Mouse (Mus musculus) urinary bladder, postnatal 14 days (tissue): ENCODE results near the gene Bbs9.

ENCODE experiments used
- DNase-seq: peaks from one replicate; pipeline ENCODE4 v3.0.0; 2021; ENCODE audit warnings: low spot score

Bbs9 gene

DNA sequence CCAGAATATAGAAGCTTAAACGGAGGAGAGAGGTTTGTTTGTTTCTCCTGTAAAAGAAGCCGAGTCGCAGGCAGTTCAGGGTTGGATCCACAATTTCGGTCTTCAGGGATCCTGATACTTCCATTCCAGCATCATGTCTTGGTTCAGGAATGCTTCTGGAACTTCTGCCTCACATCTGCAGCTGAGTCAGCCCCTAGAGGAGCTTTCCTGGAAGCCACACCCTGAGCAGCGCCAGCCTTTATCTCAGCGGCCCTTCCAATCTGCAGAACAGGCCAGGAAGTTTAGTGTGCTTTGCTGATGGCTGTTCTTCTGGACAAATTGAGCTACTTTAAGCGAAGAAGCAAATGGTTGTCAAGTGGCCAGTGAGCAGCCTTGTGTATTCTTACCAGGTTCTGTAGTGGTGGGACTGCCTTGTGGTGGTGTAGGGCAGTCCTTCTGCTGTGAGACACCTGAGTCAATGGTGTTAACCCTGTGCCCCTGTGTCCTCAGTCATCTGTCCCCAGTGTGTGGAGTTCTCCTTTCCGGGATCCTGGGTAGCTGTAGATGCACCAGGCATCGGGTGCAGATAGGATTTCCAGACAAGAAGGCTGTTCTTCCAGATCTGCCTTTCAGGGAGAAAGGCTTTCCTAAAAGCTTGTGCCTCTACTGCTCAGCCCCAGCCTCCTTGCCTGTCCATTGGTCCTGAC, 157.4 kb downstream of the Bbs9 start:
- peak; percentile 9 for DNase-seq

DNA sequence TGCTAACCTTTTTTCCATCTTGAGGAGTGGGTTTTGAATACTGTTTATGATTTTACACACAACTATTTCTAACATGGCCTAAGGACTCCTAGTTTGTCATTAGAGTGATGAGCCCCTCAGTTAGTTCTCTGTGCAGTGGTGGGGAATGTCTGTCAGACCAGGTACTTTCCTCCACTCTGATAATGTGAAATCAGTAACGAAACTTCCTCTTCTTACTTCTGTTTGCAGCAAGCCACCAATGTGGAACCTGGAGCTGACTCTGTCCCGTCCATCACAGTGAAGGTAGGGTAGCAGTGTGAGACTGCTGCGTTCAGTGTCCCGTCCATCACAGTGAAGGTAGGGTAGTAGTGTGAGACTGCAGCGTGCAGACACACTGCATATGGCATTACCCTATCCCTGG, 163.0 kb downstream of the Bbs9 start:
- DNase-seq, result no peak

DNA sequence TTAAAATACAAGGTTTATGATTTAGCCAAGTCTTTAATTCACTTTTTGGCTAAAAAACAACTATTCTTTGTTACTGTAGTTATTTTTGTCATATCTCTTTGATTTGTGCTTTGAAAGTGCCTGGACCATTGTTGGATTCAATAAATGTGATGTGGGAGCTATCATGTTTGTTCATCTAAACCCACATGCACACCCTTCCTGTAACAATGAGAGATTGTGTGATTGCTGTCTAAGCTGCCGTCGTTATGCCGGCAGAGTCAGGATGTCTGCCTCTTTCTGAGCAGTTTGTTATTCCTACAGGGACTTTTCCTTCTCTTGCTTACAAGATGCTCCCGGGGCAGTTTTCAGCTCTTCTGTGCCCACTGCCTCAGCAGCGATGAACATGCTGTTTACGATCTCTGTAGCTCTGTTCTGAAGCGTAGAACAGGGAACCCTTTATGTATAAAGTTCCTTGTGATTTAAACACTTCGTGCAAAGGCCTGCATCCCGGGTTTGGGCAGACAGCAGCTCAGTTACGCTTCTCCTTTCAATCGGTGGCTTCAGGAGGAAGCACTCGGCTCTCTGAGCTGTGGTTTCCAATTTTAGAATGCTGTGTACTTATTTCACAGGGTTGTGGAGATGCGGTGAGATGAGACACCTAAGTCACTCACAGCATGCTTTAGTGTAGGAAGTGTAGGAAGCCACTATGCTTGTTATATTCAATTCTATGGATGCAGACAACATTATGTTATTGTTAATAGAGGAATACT, 165.3 kb downstream of the Bbs9 start:
- DNase-seq, result no peak

DNA sequence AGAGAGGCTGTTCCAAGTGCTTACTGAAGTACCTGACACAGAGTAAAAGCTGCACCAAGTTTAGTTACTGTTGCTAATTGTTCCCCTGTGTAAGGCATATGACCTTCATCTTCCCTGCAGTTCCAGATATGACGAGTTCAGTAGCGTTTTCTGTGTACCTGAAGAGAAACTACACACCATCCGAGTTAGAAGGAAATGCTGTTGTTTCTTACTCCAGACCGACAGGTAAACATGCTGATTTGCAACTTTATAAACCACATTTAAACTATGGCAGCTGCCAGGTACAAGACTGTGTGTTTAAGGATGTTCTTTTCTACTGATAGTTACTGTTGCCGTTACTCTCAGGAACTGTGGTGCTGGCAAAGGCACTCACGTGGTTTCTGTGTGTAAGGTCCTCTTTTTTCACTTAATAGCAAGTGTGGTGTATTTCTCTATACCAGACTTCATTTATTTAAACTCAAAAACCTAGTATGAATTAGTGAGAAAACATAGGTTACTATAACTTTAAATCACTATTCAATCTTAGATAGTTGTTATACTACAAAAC, 170.4 kb downstream of the Bbs9 start:
- DNase-seq, result no peak

DNA sequence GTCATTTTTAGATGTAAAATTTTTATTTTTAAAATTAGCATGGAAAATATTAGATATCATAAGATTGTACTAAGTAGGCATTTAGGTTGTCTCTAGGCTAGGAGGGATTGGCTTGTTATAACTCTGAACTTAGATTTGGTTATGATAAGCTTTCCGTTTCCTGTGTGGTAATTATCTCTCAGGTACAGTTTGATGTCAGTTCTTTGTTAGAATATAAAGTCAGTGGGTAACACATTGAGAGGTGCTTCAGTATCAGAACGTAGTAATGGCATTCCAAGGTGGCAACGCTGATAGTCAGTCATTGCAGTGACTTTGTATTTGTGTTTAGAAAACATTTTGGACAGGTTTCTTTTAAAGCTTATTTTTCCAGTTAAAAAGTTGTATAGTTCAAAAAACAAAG, 170.9 kb downstream of the Bbs9 start:
- no peak for DNase-seq

DNA sequence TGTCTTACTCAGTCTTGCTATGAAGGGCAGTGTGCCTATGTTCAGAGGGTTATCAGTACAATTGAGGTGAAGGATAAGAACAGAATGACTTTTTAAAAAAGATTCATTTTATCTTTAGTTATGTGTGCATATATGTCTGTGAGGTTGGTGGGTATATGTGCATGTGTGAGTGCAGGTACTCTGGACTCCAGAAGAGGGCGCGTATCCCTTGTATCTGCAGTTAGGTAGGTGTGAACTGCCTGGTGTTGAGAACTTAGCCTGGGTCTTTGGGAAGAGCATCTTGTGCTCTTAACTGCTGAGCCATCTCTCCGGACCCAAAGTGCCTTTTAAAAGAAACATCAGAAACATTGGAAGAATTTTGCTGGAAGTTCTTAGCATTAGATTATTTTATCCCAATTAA, 172.6 kb downstream of the Bbs9 start:
- no peak for DNase-seq

DNA sequence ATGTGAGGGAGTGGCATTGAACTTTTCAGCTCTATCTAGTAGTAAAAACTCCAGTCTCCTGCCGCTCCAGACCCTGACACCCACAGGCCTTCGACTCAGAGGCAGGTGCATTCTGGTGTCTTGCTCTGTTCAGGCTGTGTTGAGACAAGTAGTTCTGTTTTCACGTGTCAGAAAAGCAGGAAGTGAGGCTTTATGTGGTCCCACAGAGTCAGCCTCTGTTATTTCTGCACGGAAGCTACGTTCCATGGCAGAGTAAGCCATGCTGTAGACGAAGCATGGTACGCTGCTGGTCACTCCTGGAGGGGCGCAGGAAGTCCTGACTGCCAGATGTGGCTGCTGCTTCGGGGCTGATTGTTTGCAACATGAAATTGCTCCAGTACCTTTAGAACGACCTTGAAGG, 174.1 kb downstream of the Bbs9 start:
- DNase-seq, result no peak

DNA sequence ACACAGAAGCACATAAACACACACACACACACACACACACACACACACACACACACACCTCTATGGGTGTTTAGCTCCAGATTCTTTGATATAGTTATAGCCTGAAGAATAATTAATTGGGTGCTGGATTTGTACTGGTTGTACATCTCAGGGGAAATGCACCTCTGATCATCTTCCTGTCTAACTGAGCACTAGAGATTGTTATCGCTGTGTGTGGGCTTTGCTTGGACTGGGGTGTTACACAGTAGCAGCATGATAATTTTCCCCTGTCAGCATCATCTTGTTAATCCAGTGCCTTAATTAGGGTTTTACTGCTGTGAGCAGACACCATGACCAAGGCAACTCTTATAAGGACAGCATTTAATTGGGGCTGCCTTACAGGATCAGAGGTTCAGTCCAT, 175.3 kb downstream of the Bbs9 start:
- DNase-seq, result no peak

DNA sequence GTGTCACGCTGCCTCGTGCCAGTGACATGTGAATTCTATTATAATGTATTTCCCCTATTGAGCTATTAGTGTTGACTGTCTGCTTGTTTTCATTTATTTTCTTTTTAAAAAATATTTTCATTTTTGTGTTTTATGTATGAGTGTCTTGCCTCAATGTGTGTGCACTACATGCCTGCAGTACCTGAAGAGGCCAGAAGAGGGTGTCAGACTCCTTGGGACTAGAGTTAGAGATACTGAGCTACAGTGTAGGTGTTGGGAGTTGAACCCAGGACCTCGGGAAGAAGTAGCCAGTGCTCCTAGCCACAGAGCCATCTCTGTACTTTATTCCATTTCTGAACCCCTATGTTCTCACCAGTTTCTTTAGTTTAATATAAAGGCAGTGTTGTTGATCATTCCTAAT, 176.1 kb downstream of the Bbs9 start:
- DNase-seq, result no peak

DNA sequence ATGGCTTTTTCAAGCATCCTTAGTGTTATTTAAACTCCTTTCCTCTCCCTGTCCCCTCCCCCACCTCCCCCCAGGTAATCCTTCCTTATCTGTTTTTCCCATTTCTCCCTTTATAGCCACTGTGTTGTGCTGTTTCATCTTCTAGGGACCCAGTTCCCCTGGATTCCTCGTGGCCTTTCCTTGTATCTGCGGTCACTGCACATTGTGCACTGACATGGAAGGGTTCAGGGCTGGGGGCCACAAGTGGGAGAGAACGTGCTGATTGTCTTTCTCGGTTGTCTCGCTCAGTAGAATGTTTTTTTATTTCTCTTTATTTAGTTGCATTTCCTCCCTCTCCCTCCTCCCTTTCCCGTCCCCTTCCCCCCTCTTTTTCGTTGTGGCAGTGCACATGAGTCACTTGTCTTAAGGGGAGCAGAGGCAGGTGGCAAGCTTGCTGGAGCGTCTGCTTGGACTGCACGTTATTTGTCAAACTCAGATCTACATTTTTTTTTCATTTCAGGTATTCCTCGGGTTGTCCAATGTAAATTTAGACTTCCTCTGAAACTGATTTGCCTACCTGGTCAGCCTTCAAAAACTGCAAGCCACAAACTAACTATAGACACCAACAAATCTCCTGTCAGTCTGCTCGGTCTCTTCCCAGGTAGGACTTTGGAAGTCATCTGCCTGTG, 179.3 kb downstream of the Bbs9 start:
- DNase-seq, result no peak

DNA sequence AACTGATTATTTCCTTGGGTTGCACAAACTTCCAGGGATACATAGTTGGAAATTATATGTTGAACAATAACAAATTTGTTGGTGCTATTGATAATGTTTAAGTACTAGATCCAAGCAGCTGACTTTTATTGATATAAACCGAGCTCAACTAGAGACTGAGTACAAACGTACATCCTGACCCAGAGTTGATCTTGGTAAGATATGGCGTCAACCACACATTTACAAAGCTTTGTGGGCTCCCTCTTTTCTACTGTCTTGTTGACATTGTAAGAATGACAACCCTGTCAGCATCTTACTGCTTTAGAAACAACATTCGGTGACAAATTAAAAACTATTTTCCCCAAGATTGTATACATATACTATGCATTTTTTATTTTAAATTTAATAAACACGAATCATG, 181.7 kb downstream of the Bbs9 start:
- DNase-seq, result no peak

DNA sequence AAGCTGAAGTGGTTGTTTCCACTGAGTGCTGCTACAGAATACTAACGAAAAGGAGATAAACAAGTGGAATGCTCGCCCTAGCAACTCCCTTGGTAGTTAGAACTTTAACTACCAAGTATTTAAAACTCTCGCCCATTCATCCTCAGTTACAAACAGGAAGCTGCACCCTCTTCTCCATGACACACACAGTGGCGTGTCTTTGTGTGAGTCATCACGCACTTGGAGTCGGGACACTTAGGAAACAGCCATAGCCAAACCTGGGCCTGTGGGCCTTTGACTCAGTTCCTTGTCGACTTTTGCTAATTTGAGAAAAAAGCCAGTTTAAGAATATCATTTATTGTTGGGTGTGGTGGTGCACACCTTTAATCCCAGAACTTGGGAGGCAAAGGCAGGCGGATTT, 189.6 kb downstream of the Bbs9 start:
- no peak for DNase-seq

DNA sequence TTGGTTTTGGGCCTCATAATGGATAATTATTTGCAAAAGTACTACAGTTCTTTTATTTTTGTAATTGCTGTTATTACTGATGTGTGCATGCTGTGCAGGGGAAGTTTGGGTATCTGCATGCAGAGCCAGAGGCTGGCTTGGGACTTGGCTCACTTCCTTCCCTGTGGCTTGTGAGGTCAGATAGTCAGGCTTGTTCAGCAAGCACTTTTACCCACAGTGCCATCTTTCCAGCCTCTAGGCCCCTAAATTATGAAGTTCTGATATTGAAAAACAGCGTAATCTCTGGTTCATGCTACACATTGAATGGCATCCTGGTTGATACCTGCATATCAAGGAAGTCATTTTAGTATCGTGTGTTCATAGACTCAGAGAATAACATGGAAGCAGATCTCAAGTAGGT, 197.4 kb downstream of the Bbs9 start:
- DNase-seq, result no peak

DNA sequence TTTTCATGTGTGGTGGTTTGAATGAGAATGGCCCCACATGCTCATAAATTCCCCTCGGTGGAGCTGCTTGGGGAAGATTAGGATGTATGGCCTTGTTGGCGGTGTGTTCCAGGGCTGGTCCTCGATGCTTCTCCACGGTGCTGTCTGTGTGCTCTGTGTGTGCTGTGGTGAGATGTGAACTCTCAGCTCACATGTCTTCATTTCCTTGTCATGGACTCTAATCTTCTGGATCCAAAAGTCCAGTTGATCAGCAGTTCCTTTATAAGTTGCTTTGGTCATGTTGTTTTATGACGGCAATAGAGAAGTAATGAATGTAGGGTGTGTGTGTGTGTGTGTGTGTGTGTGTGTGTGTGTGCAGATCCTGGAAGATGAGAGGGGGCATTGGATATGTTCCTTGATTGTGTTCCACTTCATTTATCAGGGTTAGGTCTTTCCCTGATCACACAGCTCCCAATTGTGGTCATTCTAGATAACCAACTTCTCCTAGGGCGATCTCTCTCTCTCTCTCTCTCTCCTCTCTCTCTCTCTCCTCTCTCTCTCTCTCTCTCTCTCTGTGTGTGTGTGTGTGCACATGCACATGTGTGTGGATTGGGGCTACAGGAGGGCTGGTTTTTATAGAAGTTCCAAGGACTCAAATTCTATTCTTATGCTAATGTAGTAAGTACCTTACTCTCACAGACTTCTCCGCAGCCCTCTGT, 201.8 kb downstream of the Bbs9 start:
- DNase-seq, result no peak

DNA sequence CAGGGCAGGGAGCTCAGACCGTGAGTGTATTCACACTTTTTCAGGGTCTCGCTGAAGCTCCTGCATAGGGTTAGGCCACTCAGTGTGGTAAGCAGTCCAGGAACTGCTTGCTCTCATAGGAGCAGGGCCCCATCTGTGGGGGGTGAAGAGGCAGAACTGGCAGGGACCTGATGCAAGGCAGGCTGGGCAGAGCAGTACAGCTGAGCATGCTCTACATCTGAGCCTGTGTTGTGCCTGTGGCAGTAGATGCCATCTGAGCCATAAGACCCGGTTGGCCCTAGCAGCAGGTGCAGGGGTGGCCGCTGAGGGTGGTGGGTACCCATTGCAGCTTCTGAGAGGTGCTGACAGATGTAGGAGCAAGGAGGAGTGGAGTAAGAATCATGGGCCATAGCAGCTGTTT, 202.5 kb downstream of the Bbs9 start:
- no peak for DNase-seq

DNA sequence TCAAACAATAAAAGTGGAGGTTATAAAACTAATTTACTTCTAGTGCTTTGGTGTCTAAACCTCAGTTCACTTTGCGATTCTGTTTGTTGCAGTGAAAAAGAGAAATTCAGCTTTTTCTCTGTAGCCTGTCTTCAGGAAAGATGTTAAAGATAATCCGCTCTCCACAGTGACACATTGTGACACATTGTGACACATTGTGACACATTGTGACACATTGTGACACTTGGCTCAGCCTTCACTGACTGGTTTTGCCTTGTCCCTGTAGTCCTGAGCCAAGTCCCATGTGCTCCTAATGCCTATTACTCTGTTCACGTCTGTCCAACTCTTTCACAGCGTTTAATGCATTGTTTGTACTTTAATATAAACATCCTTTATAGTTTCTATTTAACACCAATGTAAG, 203.0 kb downstream of the Bbs9 start:
- DNase-seq, result no peak

DNA sequence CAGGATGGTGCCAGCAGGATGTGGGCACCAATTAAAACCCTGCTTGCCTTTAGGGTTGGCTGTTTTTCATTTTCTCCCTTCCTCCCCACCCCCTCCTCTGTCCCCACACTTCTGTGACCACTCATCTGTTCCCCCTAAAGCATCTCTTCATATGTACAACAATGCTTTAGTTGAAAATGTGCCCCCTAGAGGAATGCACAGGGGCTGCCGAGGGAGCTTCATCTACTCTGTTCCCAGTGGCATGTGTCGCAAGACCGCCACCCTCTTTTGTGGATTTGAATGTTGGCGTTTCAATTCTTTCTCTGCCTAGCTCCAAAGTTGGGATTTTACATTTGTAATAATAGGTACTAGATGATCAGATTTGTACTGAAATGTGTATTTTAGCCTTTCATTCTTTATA, 204.0 kb downstream of the Bbs9 start:
- no peak for DNase-seq

DNA sequence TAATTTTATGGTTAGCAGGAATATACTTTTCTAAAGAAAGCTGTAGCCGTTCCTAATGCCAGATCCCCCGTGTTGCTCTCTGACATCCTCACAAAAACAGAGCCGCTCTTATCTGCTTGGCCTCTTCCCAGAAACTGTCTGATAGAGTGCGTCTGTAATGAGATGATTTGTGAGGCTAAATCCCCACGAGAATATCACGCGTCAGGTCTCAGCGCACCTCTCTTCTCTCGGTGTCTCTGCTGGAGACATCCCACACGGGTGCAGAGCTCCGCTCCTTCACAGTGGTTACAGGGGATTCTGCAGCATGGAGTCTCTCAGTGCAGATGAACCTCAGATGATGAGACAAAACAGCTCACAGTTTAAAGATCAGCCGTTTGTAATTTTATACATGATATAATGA, 204.5 kb downstream of the Bbs9 start:
- no peak for DNase-seq

DNA sequence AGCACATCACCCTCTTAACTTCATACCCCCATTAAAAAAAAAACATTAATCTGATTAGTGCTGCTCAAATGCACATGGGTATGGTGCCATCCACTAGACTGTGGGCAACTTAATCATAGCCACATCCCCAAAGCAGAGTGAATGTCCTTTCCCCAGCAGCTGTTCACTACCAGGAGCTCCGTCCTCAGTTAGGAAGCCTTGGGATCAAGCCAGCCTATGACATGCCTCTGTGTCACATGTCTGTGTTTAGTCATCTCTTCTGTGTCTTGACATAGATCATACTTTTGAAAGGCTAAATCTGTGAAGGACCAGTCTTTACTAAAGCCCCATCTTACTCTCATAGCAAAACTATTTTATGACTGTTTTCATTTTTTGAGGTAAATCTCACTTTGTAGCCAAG, 205.0 kb downstream of the Bbs9 start:
- DNase-seq, result no peak

DNA sequence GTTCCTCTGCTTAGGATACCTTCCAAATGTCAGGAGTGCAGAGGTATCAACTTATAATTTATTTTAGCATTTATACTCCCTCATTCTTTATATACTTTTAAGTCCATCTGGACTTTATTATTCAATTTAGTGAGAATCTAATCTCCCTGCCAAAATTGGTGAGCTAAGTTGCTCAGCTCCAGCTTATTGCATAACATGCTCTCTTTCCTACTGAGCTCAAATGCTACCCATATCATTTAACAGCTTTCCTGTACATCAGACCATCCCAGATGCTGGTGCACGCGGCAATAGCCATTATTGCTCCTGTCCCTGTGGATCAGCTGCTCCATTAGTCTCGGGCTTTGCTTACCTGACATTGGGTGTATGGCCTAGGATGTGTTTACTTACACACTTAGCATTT, 208.3 kb downstream of the Bbs9 start:
- no peak for DNase-seq

DNA sequence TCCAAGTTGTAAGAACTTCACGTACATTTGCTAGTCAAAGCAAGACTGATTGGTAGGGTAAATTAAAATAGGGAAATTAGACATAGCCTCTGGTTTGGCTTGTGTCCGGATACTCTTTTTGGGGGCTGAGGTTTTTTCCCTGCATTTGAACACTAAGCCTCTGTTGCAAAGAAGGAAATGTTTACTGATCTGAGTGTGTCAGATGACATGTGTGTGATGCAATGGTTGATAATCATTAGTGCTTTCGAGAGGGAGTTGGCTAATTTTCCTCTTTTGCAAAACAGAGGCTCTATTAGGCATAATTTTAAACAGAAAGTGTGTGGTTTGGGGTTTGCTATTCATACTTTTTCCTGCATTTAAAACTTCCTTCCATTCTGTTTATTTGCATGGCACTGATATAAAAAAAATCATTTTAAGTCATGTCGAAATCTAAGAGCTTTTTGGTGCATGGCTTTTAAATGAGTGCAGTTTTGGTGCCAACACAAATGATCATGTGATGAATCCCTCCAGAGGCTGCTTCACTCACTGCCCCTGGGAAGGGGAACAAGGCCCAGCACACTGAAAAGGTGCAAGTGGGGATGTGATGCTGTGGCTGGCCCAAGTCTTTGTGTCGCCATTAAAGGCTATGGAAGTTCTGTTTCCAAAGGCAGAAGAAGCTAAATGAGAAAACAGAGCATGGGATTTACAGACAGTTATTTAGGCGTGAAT, 211.4 kb downstream of the Bbs9 start:
- DNase-seq, result no peak

DNA sequence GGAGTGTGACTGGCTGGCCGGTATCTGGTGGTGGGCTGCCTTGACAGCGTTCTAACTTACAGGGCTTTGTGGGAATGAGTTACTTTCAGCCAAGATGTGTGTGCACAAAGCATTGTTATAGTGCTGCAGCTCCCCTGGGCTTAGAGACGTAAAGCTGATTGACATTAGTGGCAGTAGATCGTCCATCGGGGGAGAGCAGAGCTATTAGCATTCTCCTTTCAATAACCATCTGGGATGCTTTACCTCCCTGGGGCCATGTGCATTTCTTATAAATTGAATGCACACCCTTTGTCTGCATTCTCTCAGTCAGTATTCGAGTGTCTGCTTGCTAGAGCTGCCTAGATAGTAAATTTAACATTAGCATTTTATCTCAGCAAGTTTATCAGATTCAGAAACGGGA, 214.7 kb downstream of the Bbs9 start:
- DNase-seq, result no peak
